ENCODE assay signal across 9 mouse cellular contexts in genomic region chr4:125315818-125316217, GRCm38 (mm10).
A peak's percentile ranks its signal among the peaks of the same experiment; 100 is the strongest.
DNase-seq lines count a peak whose midpoint lies in the region; ATAC-seq and TF ChIP-seq lines count a peak whose summit lies in the region.
"Had no signal": no experiment of that assay in that cellular context is flagged by ENCODE, and none has a peak within 500 bp of the region (broad histone marks: within the 10 kb centered on the region; RNA-seq: fewer than 3 reads in every experiment).

No protein-coding gene starts in this region.

- peak; percentile 12; the same call in 1 of the 2 replicates for ATAC-seq in lung, embryonic 15.5 days (ENCODE audit: borderline replicate concordance, extremely low read depth, low FRiP score, low TSS enrichment)
- ATAC-seq in forebrain, embryonic 16.5 days = peak; percentile 77

- H3K4me3 ChIP-seq in lung, embryonic 15.5 days = no peak overlapping the region
- H3K4me3 ChIP-seq in forebrain, embryonic 16.5 days (replicated peaks; ENCODE audit: low read length) = no peak overlapping the region
- H3K4me3 ChIP-seq in kidney, adult 2 months (ENCODE audit: insufficient read depth, low read depth, low read length) = no peak overlapping the region
- H3K4me3 ChIP-seq: heart, embryonic 13.5 days had no signal

- no peaks in the 10 kb centered on the region for H3K9me3 ChIP-seq in lung, embryonic 15.5 days
- H3K9me3 ChIP-seq in forebrain, embryonic 16.5 days (ENCODE audit: control insufficient read depth, low read length) = no peaks in the 10 kb centered on the region
- H3K9me3 ChIP-seq: heart, embryonic 13.5 days had no signal

- no peak for TF ChIP-seq POLR2A in kidney, adult 2 months (IDR thresholded peaks at IDR 0.05; ENCODE audit: low read depth, low read length)

- no peaks in the 10 kb centered on the region for H3K36me3 ChIP-seq in lung, embryonic 15.5 days
- no peaks in the 10 kb centered on the region for H3K36me3 ChIP-seq in forebrain, embryonic 16.5 days (ENCODE audit: control insufficient read depth, insufficient read depth)
- H3K36me3 ChIP-seq in kidney, adult 2 months (ENCODE audit: control insufficient read depth, insufficient read depth, low read length) = no peaks in the 10 kb centered on the region
- H3K36me3 ChIP-seq: heart, embryonic 13.5 days had no signal

- H3K27me3 ChIP-seq in lung, embryonic 15.5 days = no peaks in the 10 kb centered on the region
- no peaks in the 10 kb centered on the region; the same call in 1 of the 2 replicates for H3K27me3 ChIP-seq in forebrain, embryonic 16.5 days (replicated peaks; ENCODE audit: control insufficient read depth, insufficient read depth, low read length)
- H3K27me3 ChIP-seq in kidney, adult 2 months (replicated peaks; ENCODE audit: control insufficient read depth, insufficient read depth, low read length) = no peaks in the 10 kb centered on the region

- no peak overlapping the region for H3K4me2 ChIP-seq in lung, embryonic 15.5 days
- no peak overlapping the region for H3K4me2 ChIP-seq in forebrain, embryonic 16.5 days (ENCODE audit: low read length)
- H3K4me2 ChIP-seq: heart, embryonic 13.5 days had no signal

- no peak for TF ChIP-seq CTCF in kidney, adult 2 months (conservative IDR thresholded peaks at IDR 0.05; ENCODE audit: insufficient read depth, insufficient read length, low read depth, low read length)

- H3K4me1 ChIP-seq in lung, embryonic 15.5 days = no peaks in the 10 kb centered on the region
- H3K4me1 ChIP-seq in forebrain, embryonic 16.5 days (replicated peaks; ENCODE audit: control insufficient read depth, insufficient read depth, low read length) = peaks cover 48% of the 10 kb centered on the region
- no peaks in the 10 kb centered on the region for H3K4me1 ChIP-seq in kidney, adult 2 months (ENCODE audit: control insufficient read depth, insufficient read depth, low read length)
- H3K4me1 ChIP-seq: heart, embryonic 13.5 days had no signal

- WGBS in lung, embryonic 15.5 days = 16% methylated on average over 6 of the region's 6 CpGs
- WGBS in forebrain, embryonic 16.5 days = 14% methylated on average over 6 of the region's 6 CpGs
- WGBS in kidney, adult 2 months = 14% methylated on average over 6 of the region's 6 CpGs

- no peak for DNase-seq in lung, postnatal 25 days (ENCODE audit: low spot score)
- peak; percentile 56 to 82 for DNase-seq in left cerebral cortex, postnatal 14 days (ENCODE audit: low spot score in 2 of 2)
- peak; percentile 44 to 64 for DNase-seq in right cerebral cortex, postnatal 36 days (ENCODE audit: low spot score in 2 of 2)
- no peak for DNase-seq in heart, postnatal 14 days
- DNase-seq in B cell, adult 2 months = no peak
- no peak for DNase-seq in kidney, adult 2 months

- H3K27ac ChIP-seq in lung, embryonic 15.5 days = no peak overlapping the region
- H3K27ac ChIP-seq in forebrain, embryonic 16.5 days (ENCODE audit: low read length) = 0 out of 2 replicates have a peak overlapping the region, but pooled peaks have one; percentile 14
- no peak overlapping the region for H3K27ac ChIP-seq in kidney, adult 2 months (ENCODE audit: insufficient read depth, low read depth, low read length)
- H3K27ac ChIP-seq: heart, embryonic 13.5 days had no signal

- no peak overlapping the region for H3K9ac ChIP-seq in lung, embryonic 15.5 days
- no peak overlapping the region for H3K9ac ChIP-seq in forebrain, embryonic 16.5 days (replicated peaks; ENCODE audit: low read depth, low read length)
- H3K9ac ChIP-seq: heart, embryonic 13.5 days had no signal

- intact Hi-C loops in left cerebral cortex, postnatal 14 days (cut with DNase I) = loop anchor here (5.0 kb wide), 1 partner anchor 81 kb away; no protein-coding TSS in a partner anchor
- intact Hi-C loops in heart, postnatal 14 days (cut with DNase I) = no loop called here

Comparison
In these comparisons a context has a peak if more than half of its experiments do, and no peak if none do; other contexts are left out.
1. DNase-seq: peak in left cerebral cortex, postnatal 14 days (2 of 2) and right cerebral cortex, postnatal 36 days (2 of 2); none in lung, postnatal 25 days (single experiment), heart, postnatal 14 days (0 of 2), B cell, adult 2 months (0 of 2) and kidney, adult 2 months (single experiment).